Mouse (Mus musculus) right cerebral cortex, adult 2 months (tissue): ENCODE results near the gene Plbd1.
A peak's percentile ranks its signal among the peaks of the same experiment; 100 is the strongest.

Source experiments
- DNase-seq, 2 experiments: peaks; one replicate each; pipeline ENCODE4 v3.0.0; 2021 to 2022; ENCODE audit warnings: low spot score in 2 of 2

Gene Plbd1

GRCm38 (mm10) chr6:136661706-136662016, at the start of gene Plbd1:
Plbd1 (minus strand) TSS chr6:136661928.
- DNase-seq: no peak

- no peak for DNase-seq
Observed at GRCm38 (mm10) chr6:136710408-136710807, 48.7 kb upstream of the Plbd1 start.

- DNase-seq: no peak
Observed at GRCm38 (mm10) chr6:136708597-136708996, 46.9 kb upstream of the Plbd1 start.

GRCm38 (mm10) chr6:136701878-136702277, 40.1 kb upstream of the Plbd1 start:
- DNase-seq: no peak

GRCm38 (mm10) chr6:136701185-136701584, 39.5 kb upstream of the Plbd1 start:
- DNase-seq: no peak

- DNase-seq: no peak
Observed at GRCm38 (mm10) chr6:136691314-136691713, 29.6 kb upstream of the Plbd1 start.

GRCm38 (mm10) chr6:136690527-136690926, 28.8 kb upstream of the Plbd1 start:
- no peak for DNase-seq

GRCm38 (mm10) chr6:136689790-136690413, 28.2 kb upstream of the Plbd1 start:
- no peak for DNase-seq

GRCm38 (mm10) chr6:136685433-136685832, 23.7 kb upstream of the Plbd1 start:
- DNase-seq: no peak

GRCm38 (mm10) chr6:136683410-136684334, 21.9 kb upstream of the Plbd1 start:
- no peak for DNase-seq

- no peak for DNase-seq
Observed at GRCm38 (mm10) chr6:136679381-136679780, 17.7 kb upstream of the Plbd1 start.

- DNase-seq: no peak
Observed at GRCm38 (mm10) chr6:136674935-136675334, 13.2 kb upstream of the Plbd1 start.

GRCm38 (mm10) chr6:136672467-136672866, 10.7 kb upstream of the Plbd1 start:
- peak; percentile 68 to 70 for DNase-seq

GRCm38 (mm10) chr6:136669274-136669673, 7.5 kb upstream of the Plbd1 start:
- no peak for DNase-seq

- no peak for DNase-seq
Observed at GRCm38 (mm10) chr6:136668266-136668986, 6.7 kb upstream of the Plbd1 start.

GRCm38 (mm10) chr6:136662063-136662462, 335 bp upstream of the Plbd1 start:
- DNase-seq: no peak

GRCm38 (mm10) chr6:136660831-136661705, 660 bp downstream of the Plbd1 start:
- DNase-seq: no peak

GRCm38 (mm10) chr6:136659226-136659625, 2.5 kb downstream of the Plbd1 start:
- no peak for DNase-seq

GRCm38 (mm10) chr6:136658303-136658702, 3.4 kb downstream of the Plbd1 start:
- no peak for DNase-seq

GRCm38 (mm10) chr6:136655786-136656185, 5.9 kb downstream of the Plbd1 start:
- no peak for DNase-seq

- DNase-seq: no peak
Observed at GRCm38 (mm10) chr6:136654470-136654869, 7.3 kb downstream of the Plbd1 start.

GRCm38 (mm10) chr6:136653331-136653730, 8.4 kb downstream of the Plbd1 start:
- DNase-seq: no peak
